In the genomic region with DNA sequence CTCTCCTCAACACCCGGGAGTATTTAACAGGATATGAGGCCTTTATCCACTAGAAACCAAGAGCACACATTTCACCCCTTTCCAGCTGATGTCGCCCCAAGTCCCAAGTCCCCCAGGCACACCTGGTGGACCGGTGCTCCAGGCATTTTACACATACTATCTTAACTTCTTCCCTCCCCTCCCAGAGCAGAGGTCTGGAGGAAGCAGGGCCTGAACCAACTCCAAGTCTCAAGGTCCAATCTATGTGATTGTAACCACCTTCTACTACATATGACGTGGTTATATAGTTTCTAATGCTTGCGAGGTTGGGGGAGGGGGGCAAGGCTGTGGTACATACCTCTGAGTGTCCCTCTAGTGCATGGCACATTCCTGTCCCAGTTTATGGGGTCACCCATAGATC, we compare ENCODE assay signal across 19 mouse cellular contexts. TPM values are rescaled to one million over a fixed set of nuclear protein-coding genes. Genes with fewer than 3 reads are reported as not detected.
DNase-seq lines count a peak whose midpoint lies in the region; ATAC-seq and TF ChIP-seq lines count a peak whose summit lies in the region.
"Had no signal": no experiment of that assay in that cellular context is flagged by ENCODE, and none has a peak within 500 bp of the region (broad histone marks: within the 10 kb centered on the region; RNA-seq: fewer than 3 reads in every experiment).

No protein-coding gene starts in this region.

- ATAC-seq in heart, embryonic 15.5 days (replicated peaks; ENCODE audit: insufficient number of reproducible peaks, insufficient read depth, low FRiP score, low read depth): no peak
- no peak; the same call in 1 of the 2 replicates for ATAC-seq in kidney, postnatal 0 days (replicated peaks; ENCODE audit: low FRiP score, low read depth)
- ATAC-seq in intestine, embryonic 15.5 days: peak; percentile 23; the same call in 1 of the 2 replicates
- ATAC-seq in stomach, embryonic 15.5 days (ENCODE audit: insufficient read depth, low FRiP score, low read depth): peak; percentile 9; the same call in 1 of the 2 replicates
- ATAC-seq: activated CD4-positive, CD25-positive, alpha-beta regulatory T cell, adult 4 months; forebrain, embryonic 16.5 days had no signal

- 75% methylated on average over 5 of the region's 5 CpGs for WGBS in heart, embryonic 15.5 days
- WGBS in heart, adult 2 months: 78% methylated on average over 5 of the region's 5 CpGs
- 70% methylated on average over 5 of the region's 5 CpGs for WGBS in kidney, postnatal 0 days
- WGBS in kidney, adult 2 months: 79% methylated on average over 5 of the region's 5 CpGs
- 78% methylated on average over 5 of the region's 5 CpGs for WGBS in intestine, embryonic 15.5 days
- WGBS in stomach, embryonic 15.5 days: 77% methylated on average over 5 of the region's 5 CpGs

- TF ChIP-seq CTCF in heart, adult 2 months (IDR thresholded peaks at IDR 0.05): no peak
- no peak for TF ChIP-seq CTCF in kidney, postnatal 0 days (IDR thresholded peaks at IDR 0.05; ENCODE audit: low read depth)
- no peak for TF ChIP-seq CTCF in kidney, adult 2 months (conservative IDR thresholded peaks at IDR 0.05; ENCODE audit: insufficient read depth, insufficient read length, low read depth, low read length)

- H3K9me3 ChIP-seq in heart, embryonic 15.5 days (replicated peaks): no peaks in the 10 kb centered on the region
- H3K9me3 ChIP-seq in kidney, postnatal 0 days (replicated peaks; ENCODE audit: low read length): no peaks in the 10 kb centered on the region
- no peaks in the 10 kb centered on the region for H3K9me3 ChIP-seq in intestine, embryonic 15.5 days
- no peaks in the 10 kb centered on the region for H3K9me3 ChIP-seq in stomach, embryonic 15.5 days
- H3K9me3 ChIP-seq: heart, embryonic 12.5 days; hindbrain, embryonic 15.5 days had no signal

- no peak for TF ChIP-seq POLR2A in heart, adult 2 months (IDR thresholded peaks at IDR 0.05; ENCODE audit: insufficient read depth, low read depth, low read length)
- TF ChIP-seq POLR2A in kidney, adult 2 months (IDR thresholded peaks at IDR 0.05; ENCODE audit: low read depth, low read length): no peak

- no peak overlapping the region for H3K4me3 ChIP-seq in heart, embryonic 15.5 days
- no peak overlapping the region for H3K4me3 ChIP-seq in heart, adult 2 months
- no peak overlapping the region for H3K4me3 ChIP-seq in kidney, postnatal 0 days (replicated peaks; ENCODE audit: low read depth, low read length)
- no peak overlapping the region for H3K4me3 ChIP-seq in kidney, adult 2 months (ENCODE audit: insufficient read depth, low read depth, low read length)
- H3K4me3 ChIP-seq in intestine, embryonic 15.5 days (replicated peaks): no peak overlapping the region
- H3K4me3 ChIP-seq in stomach, embryonic 15.5 days (replicated peaks): no peak overlapping the region
- H3K4me3 ChIP-seq: heart, embryonic 12.5 days; hindbrain, embryonic 15.5 days had no signal

- no peaks in the 10 kb centered on the region for H3K36me3 ChIP-seq in heart, embryonic 15.5 days
- no peaks in the 10 kb centered on the region for H3K36me3 ChIP-seq in heart, adult 2 months (ENCODE audit: control insufficient read depth, insufficient read depth, low read length)
- H3K36me3 ChIP-seq in kidney, postnatal 0 days (ENCODE audit: insufficient read depth, low read length): no peaks in the 10 kb centered on the region
- H3K36me3 ChIP-seq in kidney, adult 2 months (ENCODE audit: control insufficient read depth, insufficient read depth, low read length): no peaks in the 10 kb centered on the region
- H3K36me3 ChIP-seq in intestine, embryonic 15.5 days: no peaks in the 10 kb centered on the region
- no peaks in the 10 kb centered on the region for H3K36me3 ChIP-seq in stomach, embryonic 15.5 days
- H3K36me3 ChIP-seq: heart, embryonic 12.5 days; hindbrain, embryonic 15.5 days had no signal

- no peak overlapping the region for H3K4me2 ChIP-seq in heart, embryonic 15.5 days
- 0 out of 2 replicates have a peak overlapping the region, but pooled peaks have one; percentile 18 for H3K4me2 ChIP-seq in kidney, postnatal 0 days (ENCODE audit: low read length)
- H3K4me2 ChIP-seq in intestine, embryonic 15.5 days (replicated peaks): no peak overlapping the region
- H3K4me2 ChIP-seq in stomach, embryonic 15.5 days: peak overlapping the region; percentile 29; the same call in 1 of the 2 replicates
- H3K4me2 ChIP-seq: hindbrain, embryonic 15.5 days had no signal

- no peak for DNase-seq in heart, adult 2 months
- DNase-seq in kidney, postnatal 0 days (ENCODE audit: low spot score): no peak
- no peak for DNase-seq in kidney, adult 2 months
- DNase-seq in gastrocnemius, postnatal 25 days: no peak
- DNase-seq in embryo, embryonic 10 days (ENCODE audit: low spot score): no peak
- DNase-seq: adrenal gland, postnatal 14 days; cerebellum, adult 11-12 months; cerebellum, adult 9-10 months; cerebellum, postnatal 25 days; gastrocnemius, postnatal 10 days; heart, postnatal 36 days had no signal

- intact Hi-C loops in heart, adult 2 months (cut with DNase I): no loop called here

- peaks cover 30% of the 10 kb centered on the region for H3K4me1 ChIP-seq in heart, embryonic 15.5 days (replicated peaks)
- H3K4me1 ChIP-seq in heart, adult 2 months (ENCODE audit: control insufficient read depth, insufficient read depth, low read length): peaks cover 1% of the 10 kb centered on the region; the same call in 1 of the 2 replicates
- peaks cover 8% of the 10 kb centered on the region; the same call in 1 of the 2 replicates for H3K4me1 ChIP-seq in kidney, postnatal 0 days (replicated peaks; ENCODE audit: insufficient read depth, low read length)
- no peaks in the 10 kb centered on the region for H3K4me1 ChIP-seq in kidney, adult 2 months (ENCODE audit: control insufficient read depth, insufficient read depth, low read length)
- peaks cover 27% of the 10 kb centered on the region for H3K4me1 ChIP-seq in intestine, embryonic 15.5 days (replicated peaks)
- peaks cover 35% of the 10 kb centered on the region for H3K4me1 ChIP-seq in stomach, embryonic 15.5 days

- H3K9ac ChIP-seq in heart, embryonic 15.5 days: no peak overlapping the region
- H3K9ac ChIP-seq in heart, adult 2 months (ENCODE audit: low read depth, low read length): no peak overlapping the region
- no peak overlapping the region for H3K9ac ChIP-seq in kidney, postnatal 0 days (ENCODE audit: low read depth, low read length)
- H3K9ac ChIP-seq in intestine, embryonic 15.5 days: no peak overlapping the region
- H3K9ac ChIP-seq in stomach, embryonic 15.5 days: no peak overlapping the region
- H3K9ac ChIP-seq: heart, embryonic 12.5 days; hindbrain, embryonic 15.5 days had no signal

- peaks cover 79% of the 10 kb centered on the region for H3K27me3 ChIP-seq in heart, embryonic 15.5 days
- peaks cover 8% of the 10 kb centered on the region for H3K27me3 ChIP-seq in heart, adult 2 months (ENCODE audit: control insufficient read depth, insufficient read depth, low read length)
- peaks cover 13% of the 10 kb centered on the region; the same call in 1 of the 2 replicates for H3K27me3 ChIP-seq in kidney, postnatal 0 days (ENCODE audit: insufficient read depth, low read length)
- peaks cover 2% of the 10 kb centered on the region for H3K27me3 ChIP-seq in kidney, adult 2 months (replicated peaks; ENCODE audit: control insufficient read depth, insufficient read depth, low read length)
- H3K27me3 ChIP-seq in intestine, embryonic 15.5 days (replicated peaks): peaks cover 58% of the 10 kb centered on the region
- H3K27me3 ChIP-seq in stomach, embryonic 15.5 days (replicated peaks): peaks cover 32% of the 10 kb centered on the region

- H3K79me2 ChIP-seq in heart, adult 2 months (replicated peaks; ENCODE audit: control insufficient read depth, insufficient read depth, low read length): no peaks in the 10 kb centered on the region

- peak overlapping the region; percentile 15; the same call in 1 of the 2 replicates for H3K27ac ChIP-seq in heart, embryonic 15.5 days
- no peak overlapping the region for H3K27ac ChIP-seq in heart, adult 2 months
- H3K27ac ChIP-seq in kidney, postnatal 0 days: no peak overlapping the region
- no peak overlapping the region for H3K27ac ChIP-seq in kidney, adult 2 months (ENCODE audit: insufficient read depth, low read depth, low read length)
- no peak overlapping the region for H3K27ac ChIP-seq in intestine, embryonic 15.5 days
- peak overlapping the region; percentile 79 for H3K27ac ChIP-seq in stomach, embryonic 15.5 days
- H3K27ac ChIP-seq: hindbrain, embryonic 15.5 days had no signal

- TF ChIP-seq EP300 in heart, adult 2 months (IDR thresholded peaks at IDR 0.05; ENCODE audit: insufficient read depth, low read depth, low read length): no peak

RNA-seq across cellular contexts. Expression of gene Wnt4, which starts 4.8 kb away (rescaled TPM):
- 1.7 and 4.3 TPM in 2 replicates for polyA plus RNA-seq in heart, embryonic 15.5 days (2015; fragmentation: Nextera tagmentation; extraction: Ambion mirVana)
- under 1 TPM; 0.23 to 0.25 TPM for total RNA-seq in heart, adult 2 months (2021)
- 0.26 and 0.47 TPM in 2 replicates for polyA plus RNA-seq in heart, adult 2 months (2012; rRNA removed)
- polyA plus RNA-seq in kidney, postnatal 0 days (2015; fragmentation: Nextera tagmentation; extraction: Ambion mirVana): 17.5 and 26.5 TPM in 2 replicates
- polyA plus RNA-seq in kidney, adult 2 months (2012; rRNA removed): 2.1 and 3.3 TPM in 2 replicates
- polyA plus RNA-seq in intestine, embryonic 15.5 days (2015; fragmentation: Nextera tagmentation; extraction: Ambion mirVana): 2.8 and 4.0 TPM in 2 replicates
- polyA plus RNA-seq in stomach, embryonic 15.5 days (2015; fragmentation: Nextera tagmentation; extraction: Ambion mirVana): 13.6 and 20.4 TPM in 2 replicates
- total RNA-seq in gastrocnemius, postnatal 25 days (2021): 10 to 100 TPM in 1 of 2 experiments, 1 to 10 TPM in 1; 6.4 to 10.0 TPM
- total RNA-seq: MEL had no signal

Comparison
In these comparisons a context has a peak if more than half of its experiments do, and no peak if none do; other contexts are left out.
1. H3K27ac ChIP-seq: peak in heart, embryonic 15.5 days (single experiment) and stomach, embryonic 15.5 days (single experiment); none in heart, adult 2 months (single experiment), kidney, postnatal 0 days (single experiment), kidney, adult 2 months (single experiment) and intestine, embryonic 15.5 days (single experiment).
2. ATAC-seq: peak in intestine, embryonic 15.5 days (single experiment) and stomach, embryonic 15.5 days (single experiment); none in heart, embryonic 15.5 days (single experiment) and kidney, postnatal 0 days (single experiment).
3. H3K4me2 ChIP-seq: peak in kidney, postnatal 0 days (single experiment) and stomach, embryonic 15.5 days (single experiment); none in heart, embryonic 15.5 days (single experiment) and intestine, embryonic 15.5 days (single experiment).